Mouse (Mus musculus) right cerebral cortex, postnatal 4 days (tissue): ENCODE data around the gene Phtf2.
A peak's percentile ranks its signal among the peaks of the same experiment; 100 is the strongest.

Experiments
- DNase-seq: peaks from one replicate; pipeline ENCODE4 v3.0.0-alpha.2; 2022

Gene Phtf2

GRCm38 (mm10) chr5:20881915-20882800, at the start of gene Phtf2, which contains the start of gene Tmem60:
Gene Phtf2, minus strand, starts transcription at chr5:20882124.
Gene Tmem60, plus strand, starts transcription at chr5:20882191.
- DNase-seq = peak; percentile 97

GRCm38 (mm10) chr5:20931300-20931699, 49.4 kb upstream of the Phtf2 start:
- DNase-seq = no peak

DNA sequence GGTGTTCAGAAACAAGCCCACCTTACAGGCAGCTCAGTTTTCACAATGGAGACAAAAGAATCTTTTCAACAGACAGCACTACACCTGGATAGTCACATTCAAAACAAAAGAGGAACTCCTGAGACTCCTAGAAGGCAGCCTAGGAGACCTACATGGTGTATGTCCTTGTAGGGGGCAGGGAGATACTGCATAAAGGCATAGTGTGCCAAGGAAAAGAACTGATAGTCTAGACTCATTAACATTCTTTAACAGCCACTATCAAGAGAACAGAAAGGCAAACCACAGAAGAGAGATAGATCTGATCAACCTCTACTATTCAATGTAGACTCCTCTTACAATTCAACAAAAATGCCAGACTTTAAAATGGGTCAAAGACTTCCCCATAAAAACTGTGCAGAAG, 48.5 kb upstream of the Phtf2 start:
- no peak for DNase-seq

DNA sequence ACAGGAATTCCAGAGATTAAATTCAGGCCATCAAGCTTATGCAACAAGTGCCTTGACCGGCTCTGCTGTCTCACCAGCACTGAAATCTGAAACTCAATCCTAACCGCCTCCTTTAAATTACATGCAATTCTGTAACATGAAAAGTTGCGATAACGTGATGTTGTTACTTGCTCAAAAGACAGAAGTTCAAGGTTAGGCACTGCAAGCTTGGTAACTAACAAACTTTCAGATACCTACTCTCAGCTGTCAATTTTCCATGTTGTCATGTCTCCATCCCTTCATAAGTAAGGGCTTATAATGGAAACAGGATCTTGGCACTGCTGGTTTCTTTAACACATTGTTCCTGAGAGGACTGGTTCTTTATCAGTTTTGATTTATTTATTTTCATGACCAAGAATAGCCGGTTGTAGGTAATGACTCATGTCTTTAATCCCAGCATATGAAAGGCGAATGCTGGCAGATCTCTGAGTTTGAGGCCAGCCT, 47.8 kb upstream of the Phtf2 start:
- DNase-seq = no peak

DNA sequence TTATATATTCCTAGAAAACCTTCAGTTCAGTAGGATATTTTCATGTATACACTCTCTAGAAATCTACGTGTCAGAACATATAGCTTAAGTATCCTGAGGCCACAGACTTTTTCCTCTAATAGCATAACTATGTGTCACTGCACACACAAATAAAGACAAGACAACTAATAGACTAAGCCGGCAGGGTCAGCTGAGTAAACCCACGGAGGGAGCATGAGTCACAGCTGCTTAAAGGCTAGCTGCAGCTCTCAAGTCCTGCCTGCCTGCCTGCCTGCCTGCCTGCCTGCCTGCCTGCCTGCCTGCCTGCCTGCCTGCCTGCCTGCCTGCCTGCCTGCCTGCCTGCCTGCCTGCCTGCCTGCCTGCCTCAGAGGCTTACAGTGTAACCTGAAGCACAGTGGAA, 43.5 kb upstream of the Phtf2 start:
- DNase-seq = no peak

DNA sequence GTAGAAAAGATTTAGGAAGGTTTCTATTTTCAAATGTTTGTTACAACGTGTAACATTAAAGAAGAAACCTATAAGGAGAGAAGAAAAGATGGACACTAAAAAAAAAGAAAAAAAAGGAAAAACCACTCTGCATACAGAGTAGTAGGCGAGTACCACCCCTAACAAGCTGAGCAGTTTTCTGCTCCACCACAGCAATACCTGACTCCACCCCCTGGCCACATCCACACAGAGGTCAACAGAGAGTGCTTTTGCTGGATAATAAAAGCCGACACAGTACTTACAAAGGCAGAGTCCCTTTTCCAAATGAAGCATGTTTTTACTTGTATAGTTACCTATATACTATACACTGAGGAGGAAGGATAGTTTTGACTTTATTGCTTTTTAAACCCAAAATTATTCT, 42.7 kb upstream of the Phtf2 start:
- no peak for DNase-seq

DNA sequence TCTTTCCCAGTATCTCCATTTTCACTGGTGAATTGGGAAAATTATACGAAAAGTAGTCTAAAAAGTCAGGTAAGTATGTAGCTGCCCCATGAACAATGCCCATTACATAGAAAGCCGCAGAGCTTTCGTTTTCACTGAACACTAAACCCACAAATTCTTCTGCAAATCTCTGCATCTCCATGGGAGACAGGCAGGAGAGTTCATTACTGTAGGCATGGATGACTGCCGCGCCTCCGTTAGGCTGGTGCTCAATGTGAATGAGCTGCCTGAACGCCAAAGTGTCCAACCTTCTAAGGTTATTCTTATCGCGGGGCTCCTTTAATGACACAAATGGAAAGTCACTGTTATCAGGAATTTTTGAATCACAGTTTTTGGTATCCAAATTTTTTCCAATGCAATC, 37.6 kb upstream of the Phtf2 start:
- no peak for DNase-seq

DNA sequence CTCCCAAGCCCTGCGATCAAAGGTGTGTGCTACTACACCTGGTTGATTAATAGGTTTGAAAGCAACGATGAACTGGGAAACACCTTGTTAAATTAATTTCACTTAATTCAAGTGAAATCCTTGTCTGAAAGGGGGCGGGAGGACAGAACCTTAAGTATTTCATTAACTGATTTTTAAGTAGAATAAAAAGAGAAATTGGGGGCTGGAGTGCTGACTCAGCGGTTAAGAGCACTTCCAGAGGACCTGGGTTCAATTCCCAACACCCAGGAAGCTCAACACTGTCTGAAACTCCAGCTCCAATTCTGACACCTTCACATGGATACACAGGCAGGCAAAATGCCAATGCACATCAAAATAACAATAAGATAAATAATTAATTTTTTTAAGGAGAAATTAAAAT, 37.0 kb upstream of the Phtf2 start:
- no peak for DNase-seq

DNA sequence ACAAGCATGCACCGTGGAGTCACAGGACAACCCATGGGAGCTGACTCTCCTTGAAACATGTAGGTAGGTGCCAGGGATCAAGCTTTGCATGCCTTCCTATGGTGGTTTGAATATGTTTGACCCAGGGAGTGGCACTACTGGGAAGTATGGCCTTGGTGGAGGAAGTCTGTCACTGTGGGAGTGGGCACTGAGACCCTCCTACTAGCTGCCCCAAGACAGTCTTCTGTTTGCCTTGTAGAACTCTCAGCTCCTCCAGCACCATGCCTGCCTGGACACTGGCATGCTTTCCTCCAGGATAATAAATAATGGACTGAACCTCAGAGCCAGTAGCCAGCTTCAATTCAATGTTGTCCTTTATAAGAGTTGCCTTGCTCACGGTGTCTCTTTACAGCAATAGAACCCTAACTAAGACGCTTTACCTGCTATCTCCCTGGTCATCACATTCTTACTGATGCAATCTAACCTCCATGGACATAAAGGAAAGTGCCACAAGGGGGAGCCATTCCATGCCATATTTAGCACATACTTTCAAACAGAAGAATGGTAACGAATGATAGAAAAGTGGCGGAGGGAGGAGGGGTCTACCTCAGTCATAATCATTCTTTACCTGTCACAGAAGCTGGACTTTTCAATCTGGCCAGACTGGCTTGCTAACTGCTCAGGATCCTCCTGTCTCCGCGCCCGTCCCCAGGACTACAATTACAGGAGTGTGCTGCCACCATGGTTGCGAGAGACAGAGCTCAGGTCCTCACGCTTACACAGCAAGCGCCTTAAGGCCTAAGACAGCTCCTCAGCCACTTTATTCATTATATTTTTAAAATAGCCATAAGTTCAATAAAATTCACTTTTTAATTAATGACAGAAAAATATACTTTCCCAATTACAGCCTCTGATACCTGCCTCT, 31.7 kb upstream of the Phtf2 start:
- peak; percentile 73 for DNase-seq

DNA sequence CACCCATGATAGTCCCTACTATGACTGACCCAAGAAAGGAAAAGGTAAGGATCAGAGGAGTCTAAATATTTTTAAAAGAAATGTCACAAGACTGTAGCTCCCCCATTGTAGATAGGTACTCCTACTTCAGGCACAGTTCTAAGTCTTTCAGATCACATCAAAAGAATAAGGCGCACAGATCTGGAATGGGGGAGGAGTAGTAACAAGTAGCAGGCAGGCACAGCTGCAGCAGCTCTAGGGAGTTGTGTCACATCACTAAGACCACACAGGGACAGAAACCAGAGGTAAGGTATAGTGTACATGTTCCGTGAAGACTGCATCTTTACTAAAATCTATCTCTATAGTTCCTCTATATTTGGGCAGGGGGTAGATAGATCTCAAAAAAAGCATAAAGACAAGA, 29.8 kb upstream of the Phtf2 start:
- no peak for DNase-seq

DNA sequence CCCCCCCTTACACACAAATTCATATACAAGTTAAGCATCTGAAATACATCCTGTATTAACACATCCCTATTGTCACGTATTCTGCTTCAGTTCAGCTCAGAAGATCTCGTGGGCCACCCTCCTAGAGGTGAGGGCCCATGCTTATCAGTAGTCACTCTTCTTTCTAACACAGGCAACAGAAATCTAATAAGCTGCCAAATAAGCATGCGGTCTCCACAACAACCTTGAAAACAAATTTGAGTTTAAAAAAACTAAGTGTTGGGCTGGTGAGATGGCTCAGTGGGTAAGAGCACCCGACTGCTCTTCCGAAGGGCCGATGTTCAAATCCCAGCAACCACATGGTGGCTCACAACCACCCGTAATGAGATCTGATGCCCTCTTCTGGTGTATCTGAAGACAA, 24.3 kb upstream of the Phtf2 start:
- no peak for DNase-seq

DNA sequence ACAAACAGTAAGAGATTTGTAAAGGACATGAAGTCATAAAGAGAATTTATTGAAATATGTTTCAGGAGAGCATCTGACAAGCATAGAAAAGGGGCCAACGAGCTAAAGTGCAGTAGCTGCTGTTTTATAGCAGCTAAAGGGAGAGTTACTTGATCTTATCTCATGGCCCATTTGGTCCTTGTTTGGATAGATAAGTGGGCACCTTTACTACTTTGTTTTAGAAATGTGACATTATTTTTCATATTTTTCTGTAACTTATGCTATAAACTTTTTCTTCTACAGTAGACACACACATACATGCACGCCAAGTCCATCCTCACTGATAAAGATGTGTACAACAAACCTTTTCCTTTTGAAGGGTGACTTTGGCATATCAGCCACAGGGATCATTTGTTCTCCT, 23.5 kb upstream of the Phtf2 start:
- DNase-seq = no peak

DNA sequence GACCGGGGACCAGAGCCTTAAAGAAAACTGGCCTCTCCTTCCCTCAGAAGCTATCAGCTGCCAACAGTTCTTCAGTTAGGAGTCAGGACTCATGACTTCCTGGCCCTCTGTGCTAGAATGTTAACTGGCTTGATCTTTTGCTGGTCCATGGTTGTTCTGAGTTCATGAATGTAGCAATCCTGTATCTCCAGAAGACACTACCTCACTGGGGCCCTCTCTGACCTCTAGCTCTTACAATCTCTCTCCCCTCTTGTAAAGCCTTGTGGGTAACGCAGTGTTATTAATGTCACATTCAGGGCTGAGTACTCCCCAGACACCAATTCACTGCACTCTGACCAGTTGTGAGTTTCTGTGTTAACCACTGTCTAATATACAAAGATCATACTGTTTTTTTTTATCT, 22.7 kb upstream of the Phtf2 start:
- DNase-seq = no peak

- no peak for DNase-seq
Observed at GRCm38 (mm10) chr5:20897446-20898167, 15.7 kb upstream of the Phtf2 start.

- DNase-seq = no peak
Observed at GRCm38 (mm10) chr5:20884036-20884620, 2.2 kb upstream of the Phtf2 start.

- peak; percentile 54 for DNase-seq
Observed at GRCm38 (mm10) chr5:20880797-20881775, 838 bp downstream of the Phtf2 start.

DNA sequence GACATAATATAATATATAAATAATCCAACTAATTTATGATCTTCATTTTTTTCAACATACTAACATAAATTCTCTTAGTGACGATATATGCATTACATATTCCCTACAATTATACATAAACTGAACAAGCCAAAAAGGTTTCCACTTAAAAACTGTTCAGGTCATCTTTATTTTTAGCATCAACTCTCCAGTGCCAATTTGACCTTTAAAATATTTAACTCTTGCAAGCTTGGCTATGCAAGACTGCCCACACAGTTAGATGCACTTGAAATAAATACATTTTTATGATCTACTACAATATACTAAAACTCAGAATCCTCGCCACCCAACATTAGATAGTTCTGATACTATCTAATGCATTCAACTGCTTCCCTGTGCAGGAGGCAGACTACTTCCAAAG, 1.5 kb downstream of the Phtf2 start:
- no peak for DNase-seq

- DNase-seq = no peak
Observed at GRCm38 (mm10) chr5:20876934-20877426, 4.9 kb downstream of the Phtf2 start.

GRCm38 (mm10) chr5:20873146-20873545, 8.8 kb downstream of the Phtf2 start:
- DNase-seq = no peak

DNA sequence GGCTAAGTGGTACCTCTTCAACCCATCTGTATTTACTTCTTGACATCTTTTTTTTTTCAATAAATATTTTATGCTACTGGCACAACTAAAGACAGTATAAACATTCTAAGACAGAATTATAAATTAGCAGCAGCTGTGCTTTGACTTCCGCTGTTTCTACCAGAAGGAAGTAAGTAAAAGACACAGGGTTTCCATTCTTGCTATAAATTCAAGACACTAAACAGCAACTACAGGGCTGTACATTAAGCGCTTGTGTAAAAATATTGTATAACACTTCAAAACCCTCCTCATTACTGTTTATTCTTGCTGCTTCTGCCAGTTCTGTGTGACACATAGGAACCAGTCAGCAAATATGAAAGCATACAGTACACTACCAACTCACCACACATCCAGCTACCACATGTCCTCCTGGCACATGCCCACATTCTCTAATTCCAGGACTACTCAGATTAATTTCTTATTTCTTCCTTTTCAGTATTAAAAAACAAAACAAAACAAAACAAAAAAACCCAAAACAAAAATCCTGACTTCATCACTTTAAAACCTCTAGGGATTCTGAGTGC, 16.6 kb downstream of the Phtf2 start:
- no peak for DNase-seq
